Mouse (Mus musculus) heart, embryonic 15.5 days (tissue): ENCODE measurements around the gene Folh1. TPM values are rescaled to one million over a fixed set of nuclear protein-coding genes. Genes with fewer than 3 reads are reported as not detected.
"Not testable (repeated sequence)": the region's sequence is repeated elsewhere in the genome, so short reads cannot be mapped to it uniquely, and the experiment has no call there.

Source experiments
- ATAC-seq: fragments of 200-750 bp; cut with Nextera tagmentation; replicated peaks from 2 replicates; pipeline ENCODE4 v1.8.0; 2017; ENCODE audit warnings: low read depth, moderate TSS enrichment; ENCODE audit not compliant: insufficient number of reproducible peaks, insufficient read depth, low FRiP score
- H3K27ac ChIP-seq: fragments of 300-500 bp; sonication (generic); 2 replicates; pipeline ENCODE4 v1.5.1; 2015; ENCODE audit warnings: mild to moderate bottlenecking, inconsistent platforms
- H3K27me3 ChIP-seq: fragments of 300-500 bp; sonication (generic); 2 replicates; pipeline ENCODE4 v1.6.1; 2015; ENCODE audit warnings: inconsistent platforms
- H3K36me3 ChIP-seq: fragments of 300-500 bp; sonication (generic); 2 replicates; pipeline ENCODE4 v1.6.1; 2015; ENCODE audit warnings: mild to moderate bottlenecking, inconsistent platforms
- H3K4me1 ChIP-seq: fragments of 300-500 bp; sonication (generic); replicated peaks from 2 replicates; pipeline ENCODE4 v1.6.1; 2015; ENCODE audit warnings: inconsistent platforms
- H3K4me2 ChIP-seq: fragments of 300-500 bp; sonication (generic); 2 replicates; pipeline ENCODE4 v1.6.1; 2015; ENCODE audit warnings: inconsistent platforms, mild to moderate bottlenecking, moderate library complexity
- H3K4me3 ChIP-seq: fragments of 300-500 bp; sonication (generic); 2 replicates; pipeline ENCODE4 v1.5.1; 2015; ENCODE audit warnings: mild to moderate bottlenecking, inconsistent platforms
- H3K9ac ChIP-seq: fragments of 300-500 bp; sonication (generic); 2 replicates; pipeline ENCODE4 v1.6.1; 2015; ENCODE audit warnings: mild to moderate bottlenecking, inconsistent platforms
- H3K9me3 ChIP-seq: fragments of 300-500 bp; sonication (generic); replicated peaks from 2 replicates; pipeline ENCODE4 v1.6.1; 2016; ENCODE audit warnings: inconsistent platforms
- WGBS: fragments of 180-500 bp; shearing (Covaris S2); methylation state at CpG from one replicate; pipeline ENCODE4 v1.1.7; 2015; ENCODE audit warnings: mixed read lengths; 5-methylcytosine and 5-hydroxymethylcytosine counted together
- polyA plus RNA-seq: library from polyadenylated mRNA; unstranded; fragments of >200 nt; fragmentation: Nextera tagmentation; extraction: Ambion mirVana; gene quantifications from 2 replicates; pipeline ENCODE4 v1.2.1, GENCODE M21; 2015

Folh1 gene
- 0.29 TPM in 2 replicates for polyA plus RNA-seq

DNA sequence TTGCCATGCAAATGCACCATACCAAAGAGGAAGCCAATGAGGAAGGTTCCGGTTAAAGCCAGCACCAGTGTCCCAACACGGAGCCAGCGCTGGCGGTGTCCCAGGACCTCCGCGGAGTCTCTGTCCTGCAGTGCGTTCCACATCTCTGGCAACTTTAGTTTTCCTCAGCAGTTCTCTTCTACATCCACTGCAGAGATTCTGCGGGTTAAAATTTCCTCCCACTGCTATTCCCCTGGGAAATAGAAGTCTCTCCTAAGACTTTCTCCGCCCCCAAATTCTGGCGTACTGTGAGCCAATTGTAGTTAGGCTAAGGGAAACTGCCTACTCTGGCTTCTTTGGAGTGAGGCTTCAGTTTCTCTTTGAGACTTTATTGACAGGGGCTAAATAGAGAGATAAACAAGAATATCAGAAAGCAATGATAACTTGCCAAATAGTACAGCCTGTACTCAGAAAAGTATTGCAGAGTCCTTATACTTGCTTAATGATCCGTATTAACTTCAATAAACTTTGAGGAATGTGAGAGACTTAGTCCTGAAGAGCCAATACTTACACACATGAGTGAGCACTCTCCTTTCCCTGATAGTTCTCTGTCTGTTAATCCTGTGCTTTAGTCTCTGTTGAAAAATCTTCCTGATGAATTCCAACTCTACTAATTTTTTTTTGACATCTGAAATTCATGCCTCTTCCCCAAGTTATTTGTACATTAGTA lies at the start of gene Folh1:
TSS of gene Folh1 (minus strand) at position 327 of the 709 bp plus-strand sequence.
- no peaks in the 10 kb centered on the region for H3K9me3 ChIP-seq
- H3K4me1 ChIP-seq, result no peaks in the 10 kb centered on the region
- no peaks in the 10 kb centered on the region for H3K27me3 ChIP-seq
- H3K4me2 ChIP-seq, result peak within 1 kb of the TSS; percentile 57
- 4% methylated on average over 11 of the region's 11 CpGs for WGBS
- no peaks in the 10 kb centered on the region for H3K36me3 ChIP-seq
- no peak for ATAC-seq
- H3K4me3 ChIP-seq, result peak within 1 kb of the TSS; percentile 29
- H3K27ac ChIP-seq, result no peak within 1 kb of the TSS
- H3K9ac ChIP-seq, result no peak within 1 kb of the TSS

- Histone ChIP-seq H3K27ac (no peak overlapping the region), H3K4me2 (no peak overlapping the region), H3K27me3 (no peaks in the 10 kb centered on the region), H3K9me3 (no peaks in the 10 kb centered on the region), H3K36me3 (no peaks in the 10 kb centered on the region), H3K4me3 (no peak overlapping the region), H3K4me1 (no peaks in the 10 kb centered on the region), H3K9ac (no peak overlapping the region)
- WGBS, result 70% methylated on average over 1 of the region's 1 CpGs
- ATAC-seq, result no peak
These were observed 40.7 kb upstream of the Folh1 start for GRCm38 (mm10) chr7:86816466-86816865.

- H3K27ac ChIP-seq, H3K27me3 ChIP-seq, ATAC-seq, H3K4me3 ChIP-seq, H3K4me2 ChIP-seq, H3K9ac ChIP-seq, H3K9me3 ChIP-seq, H3K4me1 ChIP-seq, H3K36me3 ChIP-seq: not testable (repeated sequence)
- 78% methylated on average over 6 of the region's 6 CpGs for WGBS
These were observed 40.0 kb upstream of the Folh1 start for GRCm38 (mm10) chr7:86815716-86816115.

DNA sequence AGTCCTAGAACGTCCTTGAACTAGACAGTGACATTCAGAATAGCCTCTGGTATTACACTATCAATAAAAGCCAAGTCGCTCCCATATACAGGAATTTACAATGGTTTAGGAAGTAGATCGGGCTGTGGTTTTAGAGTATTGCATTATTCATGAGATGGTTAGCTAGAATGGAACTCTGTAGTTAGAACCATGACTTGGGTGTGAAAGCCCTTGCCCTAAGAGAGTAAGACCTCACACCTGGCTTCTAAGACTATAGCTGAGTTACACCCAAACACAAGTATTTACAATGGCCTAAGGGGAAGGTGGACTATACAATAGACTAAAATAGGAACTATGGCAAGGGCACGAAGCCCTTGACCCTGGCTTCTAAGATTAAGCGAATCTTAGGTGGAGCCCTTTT lies 39.5 kb upstream of the Folh1 start:
- H3K4me1 ChIP-seq, H3K36me3 ChIP-seq, ATAC-seq, H3K4me3 ChIP-seq, H3K4me2 ChIP-seq, H3K9me3 ChIP-seq, H3K9ac ChIP-seq, H3K27ac ChIP-seq, H3K27me3 ChIP-seq: not testable (repeated sequence)
- 83% methylated on average over 5 of the region's 5 CpGs for WGBS

DNA sequence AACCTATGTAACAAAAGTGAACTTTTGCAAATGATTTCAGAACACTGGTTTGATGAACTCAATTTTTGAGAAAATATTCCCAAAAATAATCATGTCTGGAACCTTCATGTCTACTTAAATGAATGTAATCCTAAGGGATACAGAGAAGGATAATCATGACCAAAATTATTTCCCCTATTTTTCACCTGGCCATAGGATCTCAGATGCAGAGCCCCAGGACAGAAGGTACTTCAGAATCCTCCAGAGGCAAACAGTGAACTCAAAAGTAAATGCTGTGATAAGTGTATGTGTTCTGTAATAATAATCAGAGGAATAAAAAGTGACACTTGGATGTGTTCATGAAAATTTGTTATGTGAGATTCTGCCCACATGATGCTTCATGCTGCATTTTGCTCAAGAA lies 19.0 kb upstream of the Folh1 start, which contains the start of gene Vmn2r77:
TSS of gene Vmn2r77 (plus strand) at position 301 of the 400 bp plus-strand sequence.
- Histone ChIP-seq H3K27ac (no peak within 1 kb of the TSS), H3K9ac (no peak within 1 kb of the TSS), H3K4me3 (no peak within 1 kb of the TSS), H3K4me2 (no peak within 1 kb of the TSS), H3K9me3 (no peaks in the 10 kb centered on the region), H3K27me3 (no peaks in the 10 kb centered on the region), H3K4me1 (no peaks in the 10 kb centered on the region), H3K36me3 (no peaks in the 10 kb centered on the region)
- ATAC-seq, result no peak

DNA sequence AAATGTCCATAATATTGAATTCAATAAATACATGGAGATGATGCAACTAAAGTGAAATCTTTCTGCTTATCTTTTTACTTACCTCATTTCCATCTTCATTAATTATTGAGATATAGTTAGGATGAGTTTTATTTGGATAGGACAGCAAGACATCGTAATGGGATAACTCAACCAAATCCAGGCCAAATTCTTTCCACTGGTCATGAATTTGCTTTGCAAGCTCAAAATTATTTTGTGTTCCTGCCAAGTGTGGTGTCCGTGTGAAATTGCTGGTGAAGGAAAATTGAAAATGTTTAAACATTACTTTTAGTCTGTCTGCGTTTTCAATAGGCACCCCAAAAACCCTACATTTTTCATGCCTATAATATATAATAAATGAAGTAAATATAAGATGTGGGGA lies 4.1 kb downstream of the Folh1 start:
- Histone ChIP-seq H3K27me3 (no peaks in the 10 kb centered on the region), H3K4me2 (no peak overlapping the region), H3K9me3 (no peaks in the 10 kb centered on the region), H3K36me3 (no peaks in the 10 kb centered on the region), H3K9ac (no peak overlapping the region), H3K4me1 (no peaks in the 10 kb centered on the region), H3K4me3 (no peak overlapping the region), H3K27ac (no peak overlapping the region)
- ATAC-seq, result no peak
- WGBS, result 78% methylated on average over 3 of the region's 3 CpGs

GRCm38 (mm10) chr7:86764628-86765027 lies 11.1 kb downstream of the Folh1 start:
- no peak for ATAC-seq
- Histone ChIP-seq H3K36me3 (no peaks in the 10 kb centered on the region), H3K4me2 (no peak overlapping the region), H3K27me3 (no peaks in the 10 kb centered on the region), H3K9ac (no peak overlapping the region), H3K4me1 (no peaks in the 10 kb centered on the region), H3K4me3 (no peak overlapping the region), H3K9me3 (no peaks in the 10 kb centered on the region), H3K27ac (no peak overlapping the region)

DNA sequence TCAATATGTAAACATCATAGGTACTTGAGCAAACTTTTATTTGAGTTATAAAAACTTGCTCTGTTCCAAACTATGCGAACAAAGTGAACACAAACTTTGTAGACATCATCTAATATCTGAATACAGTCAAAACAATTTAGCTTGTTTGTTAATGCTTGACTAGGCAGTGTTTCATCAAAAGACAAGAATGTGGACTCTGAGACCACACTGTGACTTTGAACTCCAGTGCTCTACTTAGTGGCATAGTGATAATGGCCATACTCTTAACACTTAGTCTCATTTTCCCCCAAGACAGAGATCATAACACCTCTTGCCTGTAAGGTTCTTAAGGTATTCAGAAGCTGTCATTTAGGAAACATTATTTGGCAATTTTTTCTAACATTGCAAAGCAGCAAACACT lies 15.0 kb downstream of the Folh1 start:
- WGBS, result 67% methylated on average over 1 of the region's 1 CpGs

DNA sequence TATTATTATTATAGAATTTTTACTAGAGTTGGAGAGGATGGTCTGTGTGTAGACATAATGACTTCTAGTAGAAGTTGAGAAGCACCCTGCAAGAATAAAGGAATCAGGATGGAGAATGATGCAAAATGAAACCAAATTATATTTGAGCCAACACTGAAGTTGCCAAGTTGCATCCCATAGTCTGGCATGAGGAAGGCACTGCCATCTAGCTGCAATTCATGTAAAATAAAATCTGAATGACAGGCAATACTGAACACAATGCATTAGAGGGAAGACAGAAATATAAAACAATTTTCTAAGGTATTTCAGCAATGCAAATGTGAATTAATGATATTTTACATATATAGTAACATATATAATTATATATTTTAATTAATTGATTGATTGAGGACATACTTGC lies 50.7 kb downstream of the Folh1 start:
- no peak overlapping the region for H3K4me3 ChIP-seq
- no peaks in the 10 kb centered on the region for H3K4me1 ChIP-seq
- no peak for ATAC-seq
- H3K4me2 ChIP-seq, result no peak overlapping the region
- H3K9me3 ChIP-seq, result no peaks in the 10 kb centered on the region
- no peak overlapping the region for H3K27ac ChIP-seq
- H3K27me3 ChIP-seq, result no peaks in the 10 kb centered on the region
- H3K36me3 ChIP-seq, result no peaks in the 10 kb centered on the region
- no peak overlapping the region for H3K9ac ChIP-seq

More for the DNA sequence above, 15.0 kb downstream of the Folh1 start:
- no peak for ATAC-seq
- H3K27ac ChIP-seq, result no peak overlapping the region
- H3K4me2 ChIP-seq, result no peak overlapping the region
- no peak overlapping the region for H3K9ac ChIP-seq
- H3K9me3 ChIP-seq, result no peaks in the 10 kb centered on the region
- H3K36me3 ChIP-seq, result no peaks in the 10 kb centered on the region
- H3K4me3 ChIP-seq, result no peak overlapping the region
- no peaks in the 10 kb centered on the region for H3K27me3 ChIP-seq
- H3K4me1 ChIP-seq, result no peaks in the 10 kb centered on the region

DNA sequence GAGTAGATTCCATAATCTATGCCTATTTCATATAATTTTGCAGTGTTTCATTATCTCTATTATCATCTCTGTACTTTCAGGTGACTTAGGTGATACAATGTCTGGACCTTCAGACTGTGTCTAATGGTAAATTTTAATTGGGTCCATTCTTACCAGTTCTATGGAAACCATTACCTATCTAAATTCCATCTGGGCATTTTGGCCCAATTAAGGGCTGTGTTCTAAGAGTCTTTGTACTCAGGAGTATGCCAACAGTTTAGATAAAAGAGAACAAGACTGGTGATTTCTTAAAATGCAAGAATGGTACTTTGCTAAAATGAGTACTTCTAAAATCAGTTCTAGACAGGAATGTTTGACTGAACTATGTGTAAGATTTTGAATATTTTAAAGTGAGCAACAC lies 87.7 kb downstream of the Folh1 start, which contains the start of gene Olfr292:
TSS of gene Olfr292 (plus strand) at position 301 of the 400 bp plus-strand sequence.
- H3K9me3 ChIP-seq, result no peaks in the 10 kb centered on the region
- H3K4me1 ChIP-seq, result no peaks in the 10 kb centered on the region
- H3K36me3 ChIP-seq, result no peaks in the 10 kb centered on the region
- no peak for ATAC-seq
- H3K4me3 ChIP-seq, result no peak within 1 kb of the TSS
- no peaks in the 10 kb centered on the region for H3K27me3 ChIP-seq
- H3K9ac ChIP-seq, result no peak within 1 kb of the TSS
- no peak within 1 kb of the TSS for H3K4me2 ChIP-seq
- H3K27ac ChIP-seq, result no peak within 1 kb of the TSS
